Mouse (Mus musculus) hindbrain, embryonic 13.5 days (tissue): ENCODE data around the gene Acer2. TPM values are rescaled to one million over a fixed set of nuclear protein-coding genes. Genes with fewer than 3 reads are reported as not detected.

Experiments
- ATAC-seq: fragments of 200-750 bp; cut with Nextera tagmentation; 2 replicates; pipeline ENCODE4 v1.8.0; 2017; ENCODE audit warnings: moderate TSS enrichment; ENCODE audit not compliant: low FRiP score
- H3K27ac ChIP-seq: fragments of 300-500 bp; sonication (generic); 2 replicates; pipeline ENCODE4 v1.5.1; 2015; ENCODE audit warnings: inconsistent platforms, mild to moderate bottlenecking, moderate library complexity
- H3K27me3 ChIP-seq: fragments of 300-500 bp; sonication (generic); 2 replicates; pipeline ENCODE4 v1.6.1; 2015; ENCODE audit warnings: mild to moderate bottlenecking, inconsistent platforms
- H3K36me3 ChIP-seq: fragments of 300-500 bp; sonication (generic); 2 replicates; pipeline ENCODE4 v1.6.1; 2015; ENCODE audit warnings: mild to moderate bottlenecking, inconsistent platforms
- H3K4me1 ChIP-seq: fragments of 300-500 bp; sonication (generic); replicated peaks from 2 replicates; pipeline ENCODE4 v1.6.1; 2015; ENCODE audit warnings: inconsistent platforms
- H3K4me2 ChIP-seq: fragments of 300-500 bp; sonication (generic); 2 replicates; pipeline ENCODE4 v1.6.1; 2015; ENCODE audit warnings: inconsistent platforms, mild to moderate bottlenecking, moderate library complexity
- H3K4me3 ChIP-seq: fragments of 300-500 bp; sonication (generic); 2 replicates; pipeline ENCODE4 v1.5.1; 2015; ENCODE audit warnings: mild to moderate bottlenecking, inconsistent platforms
- H3K9ac ChIP-seq: fragments of 300-500 bp; sonication (generic); 2 replicates; pipeline ENCODE4 v1.6.1; 2015; ENCODE audit warnings: mild to moderate bottlenecking, inconsistent platforms
- H3K9me3 ChIP-seq: fragments of 300-500 bp; sonication (generic); 2 replicates; pipeline ENCODE4 v1.6.1; 2016; ENCODE audit warnings: inconsistent platforms
- WGBS: fragments of 180-500 bp; shearing (Covaris S2); methylation state at CpG from one replicate; pipeline ENCODE4 v1.1.7; 2015; 5-methylcytosine and 5-hydroxymethylcytosine counted together
- polyA plus RNA-seq: library from polyadenylated mRNA; unstranded; fragments of >200 nt; fragmentation: Nextera tagmentation; extraction: Ambion mirVana; gene quantifications from 2 replicates; pipeline ENCODE4 v1.2.1, GENCODE M21; 2015

Acer2 gene
- polyA plus RNA-seq, 1 experiment from 2014 or later = 21.6 TPM

GRCm38 (mm10) chr4:86858070-86858440 is 16.1 kb upstream of the Acer2 start:
- WGBS = 56% methylated on average over 12 of the region's 12 CpGs
- ATAC-seq = no peak

GRCm38 (mm10) chr4:86864087-86864486 is 10.1 kb upstream of the Acer2 start:
- Histone ChIP-seq H3K4me3 (no peak overlapping the region), H3K4me2 (no peak overlapping the region), H3K9ac (no peak overlapping the region), H3K27ac (no peak overlapping the region), H3K9me3 (no peaks in the 10 kb centered on the region), H3K4me1 (no peaks in the 10 kb centered on the region), H3K36me3 (no peaks in the 10 kb centered on the region), H3K27me3 (no peaks in the 10 kb centered on the region)
- WGBS = 81% methylated on average over 5 of the region's 5 CpGs
- ATAC-seq = no peak

More at GRCm38 (mm10) chr4:86858070-86858440, 16.1 kb upstream of the Acer2 start:
- peak overlapping the region; percentile 97 for H3K27ac ChIP-seq
- no peaks in the 10 kb centered on the region for H3K27me3 ChIP-seq
- H3K4me3 ChIP-seq = peak overlapping the region; percentile 93
- peaks cover 22% of the 10 kb centered on the region for H3K4me1 ChIP-seq
- H3K9ac ChIP-seq = peak overlapping the region; percentile 100
- peak overlapping the region; percentile 81 for H3K4me2 ChIP-seq
- peaks cover 22% of the 10 kb centered on the region for H3K36me3 ChIP-seq
- H3K9me3 ChIP-seq = no peaks in the 10 kb centered on the region

GRCm38 (mm10) chr4:86871988-86872387 is 2.2 kb upstream of the Acer2 start:
- H3K27ac ChIP-seq = no peak overlapping the region
- peaks cover 18% of the 10 kb centered on the region for H3K4me1 ChIP-seq
- no peaks in the 10 kb centered on the region for H3K36me3 ChIP-seq
- H3K9me3 ChIP-seq = no peaks in the 10 kb centered on the region
- H3K4me3 ChIP-seq = no peak overlapping the region
- ATAC-seq = no peak
- H3K4me2 ChIP-seq = no peak overlapping the region
- peaks cover 17% of the 10 kb centered on the region for H3K27me3 ChIP-seq
- no peak overlapping the region for H3K9ac ChIP-seq

- Histone ChIP-seq H3K9me3 (no peaks in the 10 kb centered on the region), H3K4me3 (no peak overlapping the region), H3K4me2 (no peak overlapping the region), H3K4me1 (peaks cover 18% of the 10 kb centered on the region), H3K9ac (no peak overlapping the region), H3K36me3 (no peaks in the 10 kb centered on the region), H3K27me3 (peaks cover 17% of the 10 kb centered on the region), H3K27ac (no peak overlapping the region)
- ATAC-seq = no peak
- 56% methylated on average over 4 of the region's 4 CpGs for WGBS
Observed at GRCm38 (mm10) chr4:86873072-86873471, 1.1 kb upstream of the Acer2 start.

GRCm38 (mm10) chr4:86879477-86879876 is 5.3 kb downstream of the Acer2 start:
- Histone ChIP-seq H3K9me3 (no peaks in the 10 kb centered on the region), H3K4me1 (peaks cover 15% of the 10 kb centered on the region), H3K9ac (no peak overlapping the region), H3K27ac (no peak overlapping the region), H3K4me3 (no peak overlapping the region), H3K27me3 (peaks cover 14% of the 10 kb centered on the region), H3K4me2 (no peak overlapping the region), H3K36me3 (no peaks in the 10 kb centered on the region)
- ATAC-seq = no peak
- WGBS = 100% methylated on average over 2 of the region's 2 CpGs

- no peak overlapping the region for H3K4me2 ChIP-seq
- H3K4me1 ChIP-seq = no peaks in the 10 kb centered on the region
- no peak overlapping the region for H3K4me3 ChIP-seq
- H3K9me3 ChIP-seq = no peaks in the 10 kb centered on the region
- H3K27me3 ChIP-seq = peaks cover 10% of the 10 kb centered on the region
- 87% methylated on average over 4 of the region's 4 CpGs for WGBS
- no peak overlapping the region for H3K9ac ChIP-seq
- no peak for ATAC-seq
- no peak overlapping the region for H3K27ac ChIP-seq
- no peaks in the 10 kb centered on the region for H3K36me3 ChIP-seq
Observed at GRCm38 (mm10) chr4:86881178-86881577, 7.0 kb downstream of the Acer2 start.

- no peak overlapping the region for H3K4me3 ChIP-seq
- WGBS = 64% methylated on average over 2 of the region's 2 CpGs
- ATAC-seq = no peak
Observed at GRCm38 (mm10) chr4:86882413-86882812, 8.2 kb downstream of the Acer2 start.

GRCm38 (mm10) chr4:86884945-86885344 is 10.7 kb downstream of the Acer2 start:
- H3K27me3 ChIP-seq = 0 out of 2 replicates have a peak, but pooled peaks cover 5% of the 10 kb centered on the region
- no peaks in the 10 kb centered on the region for H3K9me3 ChIP-seq
- H3K27ac ChIP-seq = no peak overlapping the region
- peaks cover 10% of the 10 kb centered on the region for H3K36me3 ChIP-seq
- no peak overlapping the region for H3K4me2 ChIP-seq
- H3K9ac ChIP-seq = no peak overlapping the region
- WGBS = 38% methylated on average over 4 of the region's 4 CpGs
- no peak overlapping the region for H3K4me3 ChIP-seq
- ATAC-seq = no peak
- H3K4me1 ChIP-seq = no peaks in the 10 kb centered on the region

More at GRCm38 (mm10) chr4:86882413-86882812, 8.2 kb downstream of the Acer2 start:
- H3K9me3 ChIP-seq = no peaks in the 10 kb centered on the region
- no peak overlapping the region for H3K4me2 ChIP-seq
- no peak overlapping the region for H3K9ac ChIP-seq
- peaks cover 5% of the 10 kb centered on the region for H3K36me3 ChIP-seq
- H3K4me1 ChIP-seq = no peaks in the 10 kb centered on the region
- H3K27ac ChIP-seq = no peak overlapping the region
- 0 out of 2 replicates have a peak, but pooled peaks cover 5% of the 10 kb centered on the region for H3K27me3 ChIP-seq

GRCm38 (mm10) chr4:86885790-86886159 is 11.6 kb downstream of the Acer2 start:
- Histone ChIP-seq H3K36me3 (peaks cover 10% of the 10 kb centered on the region), H3K4me3 (0 out of 2 replicates have a peak overlapping the region, but pooled peaks have one; percentile 3), H3K9ac (no peak overlapping the region), H3K9me3 (no peaks in the 10 kb centered on the region), H3K4me1 (no peaks in the 10 kb centered on the region), H3K4me2 (peak overlapping the region; percentile 29), H3K27me3 (0 out of 2 replicates have a peak, but pooled peaks cover 5% of the 10 kb centered on the region), H3K27ac (no peak overlapping the region)
- WGBS = 62% methylated on average over 12 of the region's 12 CpGs
- ATAC-seq = no peak

- Histone ChIP-seq H3K36me3 (peaks cover 10% of the 10 kb centered on the region), H3K9ac (no peak overlapping the region), H3K4me3 (0 out of 2 replicates have a peak overlapping the region, but pooled peaks have one; percentile 3), H3K4me2 (peak overlapping the region; percentile 29), H3K9me3 (no peaks in the 10 kb centered on the region), H3K27me3 (0 out of 2 replicates have a peak, but pooled peaks cover 5% of the 10 kb centered on the region), H3K4me1 (no peaks in the 10 kb centered on the region), H3K27ac (no peak overlapping the region)
- WGBS = 53% methylated on average over 18 of the region's 18 CpGs
- ATAC-seq = no peak
Observed at GRCm38 (mm10) chr4:86886160-86886878, 12.1 kb downstream of the Acer2 start.

- Histone ChIP-seq H3K36me3 (peaks cover 10% of the 10 kb centered on the region), H3K4me1 (no peaks in the 10 kb centered on the region), H3K9ac (no peak overlapping the region), H3K27me3 (0 out of 2 replicates have a peak, but pooled peaks cover 5% of the 10 kb centered on the region), H3K4me3 (no peak overlapping the region), H3K9me3 (no peaks in the 10 kb centered on the region), H3K27ac (no peak overlapping the region), H3K4me2 (no peak overlapping the region)
- WGBS = 70% methylated on average over 5 of the region's 5 CpGs
- ATAC-seq = no peak
Observed at GRCm38 (mm10) chr4:86887879-86888278, 13.7 kb downstream of the Acer2 start.

- no peaks in the 10 kb centered on the region for H3K36me3 ChIP-seq
- WGBS = 85% methylated on average over 7 of the region's 7 CpGs
- H3K4me2 ChIP-seq = no peak overlapping the region
- H3K4me3 ChIP-seq = no peak overlapping the region
- no peaks in the 10 kb centered on the region for H3K27me3 ChIP-seq
- no peak overlapping the region for H3K27ac ChIP-seq
- H3K4me1 ChIP-seq = 0 out of 2 replicates have a peak, but pooled peaks cover 2% of the 10 kb centered on the region
- H3K9me3 ChIP-seq = no peaks in the 10 kb centered on the region
- H3K9ac ChIP-seq = no peak overlapping the region
- no peak for ATAC-seq
Observed at GRCm38 (mm10) chr4:86897411-86897810, 23.2 kb downstream of the Acer2 start.
